Mouse (Mus musculus) hindbrain, embryonic 16.5 days (tissue): Measurements from ENCODE around the gene Lyplal1. TPM values are rescaled to one million over a fixed set of nuclear protein-coding genes. Genes with fewer than 3 reads are reported as not detected.

Source experiments
- ATAC-seq: fragments of 200-750 bp; cut with Nextera tagmentation; 2 replicates; pipeline ENCODE4 v1.8.0; 2017; ENCODE audit warnings: moderate TSS enrichment, moderate library complexity
- H3K27ac ChIP-seq: fragments of 300-500 bp; sonication (generic); 2 replicates; pipeline ENCODE4 v1.5.1; 2014; ENCODE audit warnings: low read depth, mild to moderate bottlenecking, control low read depth, low read length, moderate library complexity
- H3K27me3 ChIP-seq: fragments of 300-500 bp; sonication (generic); replicated peaks from 2 replicates; pipeline ENCODE4 v1.6.1; 2014; ENCODE audit warnings: low read length; ENCODE audit not compliant: control insufficient read depth, insufficient read depth
- H3K36me3 ChIP-seq: fragments of 300-500 bp; sonication (generic); 2 replicates; pipeline ENCODE4 v1.6.1; 2014; ENCODE audit warnings: mild to moderate bottlenecking, low read length, moderate library complexity, mixed read lengths; ENCODE audit not compliant: control insufficient read depth, insufficient read depth
- H3K4me1 ChIP-seq: fragments of 300-500 bp; sonication (generic); 2 replicates; pipeline ENCODE4 v1.6.1; 2014; ENCODE audit warnings: low read depth, low read length; ENCODE audit not compliant: control insufficient read depth, insufficient read depth
- H3K4me2 ChIP-seq: fragments of 300-500 bp; sonication (generic); 2 replicates; pipeline ENCODE4 v1.6.1; 2014; ENCODE audit warnings: mild to moderate bottlenecking, low read length, control low read depth, moderate library complexity
- H3K4me3 ChIP-seq: fragments of 300-500 bp; sonication (generic); 2 replicates; pipeline ENCODE4 v1.5.1; 2014; ENCODE audit warnings: mild to moderate bottlenecking, low read length, control low read depth, moderate library complexity
- H3K9ac ChIP-seq: fragments of 300-500 bp; sonication (generic); 2 replicates; pipeline ENCODE4 v1.6.1; 2014; ENCODE audit warnings: low read depth, mild to moderate bottlenecking, control low read depth, low read length, moderate library complexity
- H3K9me3 ChIP-seq: fragments of 300-500 bp; sonication (generic); 2 replicates; pipeline ENCODE4 v1.6.1; 2014; ENCODE audit warnings: mild to moderate bottlenecking, low read length, moderate library complexity; ENCODE audit not compliant: control insufficient read depth
- WGBS: fragments of 180-500 bp; shearing (Covaris S2); extraction: QIAGEN DNeasy Blood & Tissue Kit; methylation state at CpG from one replicate; pipeline ENCODE4 v1.1.7; 2014; 5-methylcytosine and 5-hydroxymethylcytosine counted together
- polyA plus RNA-seq: library from polyadenylated mRNA; unstranded; fragments of >200 nt; fragmentation: Nextera tagmentation; extraction: Ambion mirVana; gene quantifications from 2 replicates; pipeline ENCODE4 v1.2.1, GENCODE M21; 2015

The Lyplal1 gene
- polyA plus RNA-seq, 1 experiment from 2014 or later = 14.5 TPM

DNA sequence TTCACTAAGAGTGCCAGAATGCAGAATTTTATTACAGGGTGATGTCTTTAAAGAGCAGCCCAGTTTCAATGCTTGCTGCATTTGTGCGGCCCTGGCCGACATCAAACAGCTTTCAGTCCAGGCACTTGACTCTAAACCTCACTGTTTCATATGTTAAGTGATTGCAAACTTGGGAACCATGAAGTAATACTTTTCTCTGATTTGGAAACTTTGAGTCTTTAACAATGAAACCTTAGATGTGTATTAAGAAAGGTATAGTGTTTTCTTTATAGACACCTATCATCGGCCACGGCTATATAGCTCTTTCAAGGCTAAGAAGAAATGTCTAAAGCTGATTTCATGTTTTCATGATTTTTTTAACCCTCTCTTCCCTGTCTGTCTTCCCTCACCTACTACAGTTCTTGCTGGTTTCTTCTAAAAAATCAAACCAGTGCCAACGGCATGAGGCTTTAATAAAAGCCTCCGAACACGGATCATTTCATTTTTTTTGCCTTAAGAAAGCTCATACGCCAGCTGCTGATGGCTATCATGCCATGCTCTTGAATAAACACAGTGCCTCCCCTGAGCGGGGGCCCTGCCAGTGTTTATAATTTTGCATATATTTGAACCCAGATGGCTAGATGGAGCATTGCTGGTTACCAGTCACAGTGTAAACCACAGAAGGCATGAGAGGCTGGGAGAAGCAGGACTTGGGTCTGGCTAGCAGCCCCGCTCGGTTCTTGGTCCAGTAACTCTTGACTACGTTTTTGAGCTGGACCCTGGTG, 63.6 kb downstream of the Lyplal1 start:
- H3K9ac ChIP-seq = no peak overlapping the region
- no peak overlapping the region for H3K4me3 ChIP-seq
- no peaks in the 10 kb centered on the region for H3K4me1 ChIP-seq
- no peak for ATAC-seq
- H3K9me3 ChIP-seq = no peaks in the 10 kb centered on the region
- no peak overlapping the region for H3K4me2 ChIP-seq
- 79% methylated on average over 12 of the region's 12 CpGs for WGBS
- no peaks in the 10 kb centered on the region for H3K36me3 ChIP-seq
- H3K27me3 ChIP-seq = no peaks in the 10 kb centered on the region
- H3K27ac ChIP-seq = no peak overlapping the region

DNA sequence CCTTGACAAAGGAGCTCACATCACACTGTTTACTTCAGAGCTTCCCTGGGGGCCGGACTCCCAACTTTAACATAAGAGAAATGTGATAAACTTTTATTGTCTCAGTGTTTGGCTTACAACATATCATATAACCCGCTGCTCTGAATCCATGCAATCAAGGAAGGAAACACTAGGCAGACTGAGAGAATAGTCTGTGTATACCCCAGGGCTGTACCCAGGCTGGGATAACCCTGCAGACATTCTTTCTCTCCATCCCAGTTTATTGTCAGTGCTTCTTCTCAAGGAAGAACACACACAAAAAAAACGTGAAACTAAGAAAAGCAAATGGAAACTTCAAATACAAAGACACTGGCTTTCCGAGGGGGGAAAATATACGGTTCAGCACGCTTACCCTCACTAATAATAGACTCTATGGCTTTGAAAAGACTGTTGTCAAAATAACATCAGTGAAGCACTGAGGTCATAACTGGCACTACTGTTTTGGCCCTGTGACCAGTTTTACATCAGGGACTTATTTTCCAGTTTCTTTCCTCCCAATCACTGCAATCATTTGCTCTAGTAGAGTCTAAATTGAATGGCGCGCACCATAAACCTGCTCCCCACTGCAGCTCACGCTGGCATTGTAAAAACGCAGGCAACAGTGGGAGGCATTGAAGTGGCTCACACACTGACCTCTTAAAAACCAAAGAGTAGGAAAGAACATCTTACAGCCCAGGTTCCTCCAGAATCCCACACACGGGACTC, 73.2 kb downstream of the Lyplal1 start:
- ATAC-seq = no peak
- WGBS = 78% methylated on average over 11 of the region's 11 CpGs
- no peaks in the 10 kb centered on the region for H3K27me3 ChIP-seq

DNA sequence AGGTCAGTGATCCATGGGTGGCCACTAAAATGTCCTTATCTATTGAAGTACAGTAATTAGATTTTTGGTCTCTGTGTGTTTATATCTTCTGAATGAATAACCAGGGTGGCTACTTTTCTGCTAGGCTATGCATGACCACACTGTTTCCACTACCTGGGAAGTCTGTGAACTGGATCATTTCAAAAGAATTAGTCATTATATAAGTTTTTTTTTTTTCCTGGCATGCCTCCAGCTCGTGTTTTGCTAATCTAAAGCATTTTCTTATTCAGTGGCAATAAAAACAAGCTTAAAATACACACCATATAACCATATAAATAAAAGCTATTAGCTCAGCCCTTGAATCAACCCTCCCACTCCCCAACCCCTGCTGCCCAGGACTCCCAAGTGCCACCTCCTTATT, 75.3 kb downstream of the Lyplal1 start:
- H3K9ac ChIP-seq = no peak overlapping the region
- no peaks in the 10 kb centered on the region for H3K9me3 ChIP-seq
- 65% methylated on average over 1 of the region's 1 CpGs for WGBS
- no peak overlapping the region for H3K4me3 ChIP-seq
- no peak overlapping the region for H3K4me2 ChIP-seq
- no peaks in the 10 kb centered on the region for H3K27me3 ChIP-seq
- no peak for ATAC-seq
- H3K36me3 ChIP-seq = no peaks in the 10 kb centered on the region
- H3K4me1 ChIP-seq = no peaks in the 10 kb centered on the region
- H3K27ac ChIP-seq = no peak overlapping the region

More for the DNA sequence above, 73.2 kb downstream of the Lyplal1 start:
- H3K4me2 ChIP-seq = no peak overlapping the region
- H3K4me1 ChIP-seq = no peaks in the 10 kb centered on the region
- H3K9ac ChIP-seq = no peak overlapping the region
- no peaks in the 10 kb centered on the region for H3K36me3 ChIP-seq
- H3K27ac ChIP-seq = no peak overlapping the region
- H3K4me3 ChIP-seq = no peak overlapping the region
- H3K9me3 ChIP-seq = no peaks in the 10 kb centered on the region
